Mouse (Mus musculus) right cerebral cortex, postnatal 14 days (tissue): ENCODE data around the gene Cd300ld5.
"Not testable (repeated sequence)": the region's sequence is repeated elsewhere in the genome, so short reads cannot be mapped to it uniquely, and the experiment has no call there.

Experiments used
- DNase-seq: peaks from one replicate; pipeline ENCODE4 v3.0.0; 2022

The Cd300ld5 gene

GRCm38 (mm10) chr11:115037669-115038068 lies at the start of gene Cd300ld5:
TSS of gene Cd300ld5 (minus strand) at chr11:115037769.
- DNase-seq: not testable (repeated sequence)

- DNase-seq: no peak
Observed at GRCm38 (mm10) chr11:115086213-115086612, 48.6 kb upstream of the Cd300ld5 start.

GRCm38 (mm10) chr11:115085064-115085463 lies 47.5 kb upstream of the Cd300ld5 start:
- DNase-seq: no peak

GRCm38 (mm10) chr11:115084595-115084994 lies 47.0 kb upstream of the Cd300ld5 start:
- DNase-seq: no peak

- DNase-seq: peak; percentile 86
Observed at GRCm38 (mm10) chr11:115083376-115084139, 46.0 kb upstream of the Cd300ld5 start.

- DNase-seq: no peak
Observed at GRCm38 (mm10) chr11:115082196-115082595, 44.6 kb upstream of the Cd300ld5 start.

- no peak for DNase-seq
Observed at GRCm38 (mm10) chr11:115081373-115081772, 43.8 kb upstream of the Cd300ld5 start.

GRCm38 (mm10) chr11:115080886-115081285 lies 43.3 kb upstream of the Cd300ld5 start:
- DNase-seq: peak; percentile 27

- no peak for DNase-seq
Observed at GRCm38 (mm10) chr11:115078680-115079079, 41.1 kb upstream of the Cd300ld5 start.

GRCm38 (mm10) chr11:115077436-115077835 lies 39.9 kb upstream of the Cd300ld5 start:
- no peak for DNase-seq

- DNase-seq: no peak
Observed at GRCm38 (mm10) chr11:115075859-115076258, 38.3 kb upstream of the Cd300ld5 start.

GRCm38 (mm10) chr11:115075407-115075806 lies 37.8 kb upstream of the Cd300ld5 start:
- no peak for DNase-seq

- no peak for DNase-seq
Observed at GRCm38 (mm10) chr11:115073002-115073401, 35.4 kb upstream of the Cd300ld5 start.

GRCm38 (mm10) chr11:115071631-115072294 lies 34.2 kb upstream of the Cd300ld5 start:
- DNase-seq: no peak

- no peak for DNase-seq
Observed at GRCm38 (mm10) chr11:115071015-115071551, 33.5 kb upstream of the Cd300ld5 start.

GRCm38 (mm10) chr11:115066768-115067167 lies 29.2 kb upstream of the Cd300ld5 start:
- DNase-seq: no peak

- no peak for DNase-seq
Observed at GRCm38 (mm10) chr11:115062077-115062476, 24.5 kb upstream of the Cd300ld5 start, which contains the start of gene Cd300e. TSS of gene Cd300e (minus strand) at chr11:115062177.

- no peak for DNase-seq
Observed at GRCm38 (mm10) chr11:115059797-115060196, 22.2 kb upstream of the Cd300ld5 start.

GRCm38 (mm10) chr11:115058701-115059100 lies 21.1 kb upstream of the Cd300ld5 start:
- DNase-seq: no peak

GRCm38 (mm10) chr11:115054537-115054936 lies 17.0 kb upstream of the Cd300ld5 start:
- DNase-seq: no peak

- DNase-seq: no peak
Observed at GRCm38 (mm10) chr11:115052991-115053390, 15.4 kb upstream of the Cd300ld5 start.

- DNase-seq: no peak
Observed at GRCm38 (mm10) chr11:115052206-115052605, 14.6 kb upstream of the Cd300ld5 start.

GRCm38 (mm10) chr11:115049282-115049895 lies 11.8 kb upstream of the Cd300ld5 start:
- peak; percentile 17 for DNase-seq
